Mouse (Mus musculus) spleen, adult 2 months (tissue): Measurements from ENCODE around the gene Ccsap.

Experiments
- CTCF ChIP-seq: fragments of 200-500 bp; IDR thresholded peaks from 2 replicates; pipeline ENCODE4 v1.5.1; 2011; ENCODE audit warnings: mild to moderate bottlenecking, inconsistent platforms; ENCODE audit not compliant: insufficient read depth, insufficient read length, insufficient replicate concordance; ENCODE audit errors: extremely low read depth
- POLR2A ChIP-seq: fragments of 200-500 bp; IDR thresholded peaks from 2 replicates; pipeline ENCODE4 v1.6.1; 2011; ENCODE audit warnings: low read depth, low read length, inconsistent platforms

- TF ChIP-seq POLR2A, result no peak
- TF ChIP-seq CTCF, result no peak
These were observed 32.5 kb downstream of the Ccsap start for GRCm38 (mm10) chr8:123827523-123827922.
